Mouse (Mus musculus) mouse embryonic stem cell (cell line): ENCODE data around the gene Irs1.

Source experiments
- in situ Hi-C, 2 experiments: fragments of 300-500 bp; cut with MboI; formaldehyde crosslinking; loops; 1 replicate in 1 of 2; 3 replicates in 1 of 2; pipeline ENCODE4 v1.14.3; 2019 to 2020; ENCODE audit warnings: low sequenced_read_pairs in 2 of 2, low pct_unique_long_range_greater_than_20kb in 1 of 2, mixed read lengths in 1 of 2; ENCODE audit not compliant: unreplicated experiment in 1 of 2

The Irs1 gene

GRCm38 (mm10) chr1:82220673-82221396 lies 70.4 kb downstream of the Irs1 start:
- in situ Hi-C loops, result no loop called here

- in situ Hi-C loops, result no loop called here
Observed at GRCm38 (mm10) chr1:82207511-82207910, 83.7 kb downstream of the Irs1 start.

DNA sequence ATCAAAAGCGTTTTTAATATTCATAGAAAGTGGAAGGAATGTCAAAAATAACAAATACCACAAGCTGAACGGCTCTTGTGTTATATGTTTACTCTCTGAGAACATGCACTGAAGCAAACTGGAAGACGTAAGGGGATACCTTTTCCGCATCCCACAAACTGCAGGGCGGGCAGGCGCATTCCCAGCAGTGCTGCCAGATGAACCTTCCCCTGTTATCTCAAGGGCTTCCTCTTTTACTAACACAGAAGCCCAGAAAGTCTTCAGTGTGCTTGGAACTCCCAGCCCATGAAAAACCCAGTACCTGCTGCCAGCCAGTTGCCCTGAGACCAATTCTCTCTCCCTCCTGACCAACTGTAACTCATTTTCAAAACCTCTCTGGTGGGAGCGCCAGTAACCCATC lies 90.6 kb downstream of the Irs1 start:
- in situ Hi-C loops, result no loop called here

GRCm38 (mm10) chr1:82199918-82200317 lies 91.3 kb downstream of the Irs1 start:
- in situ Hi-C loops, result no loop called here

DNA sequence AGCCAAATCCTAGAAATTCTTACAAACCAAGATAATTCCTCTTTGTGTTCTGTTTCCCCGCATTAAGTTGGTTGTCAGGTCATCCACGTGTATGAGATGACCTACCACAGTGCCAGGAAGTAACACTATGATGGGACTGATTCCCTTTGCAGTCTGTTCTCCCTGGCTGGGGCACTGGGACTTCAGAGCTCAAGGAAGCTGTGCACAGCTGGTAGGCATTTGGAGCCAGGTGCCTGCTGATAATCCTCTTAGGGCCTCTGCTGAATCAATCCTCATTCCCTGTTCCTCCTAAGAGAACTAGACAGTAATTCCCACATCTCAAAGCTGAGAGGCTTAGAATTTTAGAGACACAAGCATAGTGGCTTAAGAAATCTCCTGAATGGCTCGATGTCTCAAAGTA lies 99.6 kb downstream of the Irs1 start:
- in situ Hi-C loops, result no loop called here

DNA sequence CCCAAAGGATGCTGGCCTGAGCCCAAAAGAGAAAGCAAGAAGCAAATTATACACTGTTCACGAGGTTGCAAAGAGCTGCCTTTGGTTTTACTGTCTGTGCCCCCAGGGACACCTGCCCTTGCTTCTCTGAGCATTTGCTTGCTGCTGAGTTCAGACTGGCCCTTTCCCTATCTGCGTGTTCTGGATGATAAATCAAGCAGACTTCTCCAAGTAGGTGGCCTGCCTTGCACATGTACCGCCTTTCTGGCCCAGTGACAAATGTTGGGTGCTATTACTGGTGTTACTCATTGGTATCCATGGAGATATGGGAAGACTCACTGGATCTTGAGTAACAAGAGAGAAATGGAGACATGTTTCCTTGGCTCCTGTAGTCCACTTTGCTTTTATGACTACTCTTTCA lies 101.7 kb downstream of the Irs1 start:
- in situ Hi-C loops, result no loop called here

DNA sequence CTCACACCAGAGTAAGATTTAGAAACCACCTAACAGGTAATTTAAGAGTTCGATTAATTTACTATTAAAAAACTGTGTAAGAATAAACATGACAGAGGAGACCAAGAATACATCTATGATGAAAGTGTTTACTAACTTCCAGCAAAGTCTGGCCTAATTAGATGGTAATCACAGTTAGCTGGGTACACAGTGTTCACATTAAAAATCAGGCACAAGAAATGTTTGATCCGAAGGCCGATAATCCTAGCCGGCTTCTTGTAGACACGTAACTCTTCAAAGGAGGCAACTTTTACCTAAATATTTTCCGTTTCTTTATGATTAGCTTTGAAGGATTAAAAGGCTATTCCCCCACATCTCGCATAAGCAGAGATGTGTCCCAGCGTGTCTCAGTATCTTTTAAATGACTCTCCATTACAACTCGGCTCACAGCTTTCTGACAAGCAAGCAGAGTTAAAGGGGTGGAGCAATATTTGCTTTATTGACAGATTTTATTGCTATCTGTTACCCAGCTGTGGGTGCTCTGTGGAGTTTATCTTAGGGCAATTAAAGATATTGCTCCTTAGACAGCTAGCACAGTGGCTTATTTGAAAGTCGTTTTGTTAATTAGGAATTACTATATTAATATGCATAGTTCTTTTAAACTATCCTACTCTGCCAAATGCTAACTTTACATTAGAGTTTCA lies 102.5 kb downstream of the Irs1 start:
- in situ Hi-C loops, result no loop called here

DNA sequence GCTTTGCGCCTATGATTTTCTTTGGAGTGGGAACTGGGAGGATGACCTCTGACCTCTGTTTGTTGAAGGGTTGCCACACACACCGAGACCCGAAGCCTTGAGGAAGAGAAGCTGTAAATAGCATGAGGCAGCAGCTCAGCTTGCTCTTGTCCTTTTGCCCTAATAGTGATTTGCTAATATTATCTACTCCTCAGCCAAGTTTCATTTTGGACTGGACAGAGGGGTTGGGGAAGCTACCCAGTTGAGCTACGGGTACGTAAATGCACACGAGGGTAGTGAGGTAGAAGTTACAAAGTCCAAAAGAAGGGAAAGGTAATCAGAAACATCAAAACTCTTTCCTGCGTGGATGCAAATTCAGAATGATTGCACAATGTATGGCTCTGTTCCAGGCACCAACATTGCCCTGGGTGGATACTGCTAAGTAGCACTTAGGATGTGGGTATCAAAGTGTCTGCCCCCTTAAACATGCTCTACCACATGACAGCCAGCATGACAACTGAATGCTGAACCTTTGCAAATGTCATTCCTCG lies 107.2 kb downstream of the Irs1 start:
- in situ Hi-C loops, result no loop called here
